Mouse (Mus musculus): ENCODE measurements around the gene Nrg3. TPM values are rescaled to one million over a fixed set of nuclear protein-coding genes. Genes with fewer than 3 reads are reported as not detected.

Nrg3 gene
- total RNA-seq, 2 experiments from 2014 or later, result not detected

- intact Hi-C loops (cut with DNase I; ENCODE audit: low total_unique reads), result no loop called here
- DNase-seq, result no peak
Observed at GRCm38 (mm10) chr14:38701413-38701812, 771.5 kb downstream of the Nrg3 start.

DNA sequence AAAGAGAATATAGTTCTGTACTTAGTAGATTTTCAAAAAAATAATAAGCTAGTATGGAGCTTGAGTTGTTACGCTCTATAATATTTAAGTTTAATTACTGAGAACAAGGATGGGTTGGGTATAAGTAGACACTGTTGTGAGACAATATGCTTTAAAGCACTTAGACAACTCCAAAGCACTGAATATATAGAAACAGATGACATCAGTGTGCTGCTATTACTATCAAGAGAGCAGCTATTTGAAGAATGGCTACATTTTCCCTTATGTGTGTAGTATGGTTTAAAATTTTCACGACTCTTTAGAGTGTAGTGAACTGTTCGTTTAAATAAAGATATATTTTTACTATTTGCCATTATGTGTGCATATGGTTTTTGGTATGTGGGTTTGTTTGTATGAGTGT is 771.9 kb downstream of the Nrg3 start:
- intact Hi-C loops (cut with DNase I; ENCODE audit: low total_unique reads), result no loop called here
- no peak for DNase-seq

- intact Hi-C loops (cut with DNase I; ENCODE audit: low total_unique reads), result no loop called here
Observed at GRCm38 (mm10) chr14:38659973-38660372, 812.9 kb downstream of the Nrg3 start.

GRCm38 (mm10) chr14:38637070-38637469 is 835.8 kb downstream of the Nrg3 start:
- intact Hi-C loops (cut with DNase I; ENCODE audit: low total_unique reads), result loop anchor here (10.0 kb wide), 1 partner anchor 608 kb away; no protein-coding TSS in a partner anchor
- no peak for DNase-seq

More at GRCm38 (mm10) chr14:38659973-38660372, 812.9 kb downstream of the Nrg3 start:
- no peak for DNase-seq

DNA sequence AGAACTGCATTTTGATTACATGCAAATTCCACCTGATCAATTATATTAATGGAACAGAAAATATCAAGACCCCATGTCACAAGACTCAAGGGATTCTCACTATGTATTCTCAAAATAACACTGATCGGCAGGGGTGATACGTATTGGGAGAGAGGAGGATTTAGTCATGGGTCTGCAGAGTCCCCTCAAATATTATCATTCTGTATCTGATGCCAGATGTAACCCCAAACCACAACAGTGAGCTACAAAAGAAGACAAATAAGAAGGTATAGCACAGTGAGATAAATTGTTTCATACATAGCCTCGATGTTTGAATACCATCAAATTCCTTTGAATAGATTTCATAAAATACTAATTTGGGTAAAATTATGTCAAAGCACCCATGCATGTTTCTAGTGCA is 842.8 kb downstream of the Nrg3 start:
- intact Hi-C loops (cut with DNase I; ENCODE audit: low total_unique reads), result loop anchor here (10.0 kb wide), 1 partner anchor 615 kb away; no protein-coding TSS in a partner anchor
- DNase-seq, result no peak

DNA sequence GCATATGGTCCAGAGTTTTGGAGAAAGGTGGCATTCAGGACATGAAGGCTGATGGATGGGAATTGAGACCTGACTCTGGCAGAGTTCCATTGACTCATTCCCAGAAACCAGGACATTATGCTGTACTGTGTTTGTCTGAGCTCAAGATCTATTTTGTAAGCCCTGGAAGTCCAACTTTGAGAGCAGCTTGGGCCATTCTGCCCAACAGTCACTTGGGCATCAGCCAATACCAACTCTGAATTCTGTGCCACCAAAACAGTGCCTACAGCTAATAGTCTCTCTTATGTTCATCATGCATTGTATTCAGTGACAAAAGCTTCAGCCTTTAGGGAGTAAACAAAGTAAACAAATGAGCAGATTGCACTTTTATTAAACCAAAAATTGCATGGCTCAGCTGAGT is 843.2 kb downstream of the Nrg3 start:
- intact Hi-C loops (cut with DNase I; ENCODE audit: low total_unique reads), result loop anchor here (5.0 to 10.0 kb wide), 2 partner anchors 123 to 615 kb away; no protein-coding TSS in a partner anchor

DNA sequence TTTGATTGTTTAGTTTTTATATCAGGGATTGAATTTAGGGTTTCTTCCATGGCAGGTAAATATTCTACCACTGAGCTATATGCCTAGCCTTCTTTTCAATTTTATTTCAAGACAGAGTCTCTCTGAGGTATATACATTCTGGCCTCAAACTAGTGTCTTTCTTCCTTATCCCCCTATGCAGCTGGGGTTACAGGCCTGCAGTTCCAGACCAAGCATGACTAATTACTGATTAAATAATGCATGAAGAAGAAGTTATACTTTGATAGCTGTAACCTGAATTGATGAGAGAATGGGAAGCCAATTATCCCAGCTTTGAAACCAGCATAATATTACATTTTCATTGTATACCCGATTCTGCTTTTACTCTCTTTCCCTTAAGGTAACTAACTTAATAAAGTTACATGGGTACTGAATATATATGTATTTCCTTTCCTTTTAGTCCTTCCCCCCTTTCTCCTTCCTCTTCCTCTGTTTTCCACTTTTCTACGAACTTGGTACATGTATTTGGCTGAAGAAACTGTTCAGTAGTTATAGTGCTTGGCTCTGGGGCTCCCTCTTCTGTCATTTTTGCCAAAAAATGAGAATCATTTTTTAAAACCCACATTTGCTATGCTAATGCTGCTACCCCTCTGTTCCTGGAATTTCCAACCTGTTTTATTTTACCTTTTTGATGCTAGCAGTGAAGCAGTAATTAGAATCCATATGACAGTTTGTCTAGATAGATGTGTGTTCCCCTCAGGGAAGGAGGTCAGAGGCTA is 843.8 kb downstream of the Nrg3 start:
- DNase-seq, result no peak
- intact Hi-C loops (cut with DNase I; ENCODE audit: low total_unique reads), result loop anchor here (5.0 kb wide), 1 partner anchor 123 kb away; no protein-coding TSS in a partner anchor

More for the DNA sequence above, 843.2 kb downstream of the Nrg3 start:
- no peak for DNase-seq

DNA sequence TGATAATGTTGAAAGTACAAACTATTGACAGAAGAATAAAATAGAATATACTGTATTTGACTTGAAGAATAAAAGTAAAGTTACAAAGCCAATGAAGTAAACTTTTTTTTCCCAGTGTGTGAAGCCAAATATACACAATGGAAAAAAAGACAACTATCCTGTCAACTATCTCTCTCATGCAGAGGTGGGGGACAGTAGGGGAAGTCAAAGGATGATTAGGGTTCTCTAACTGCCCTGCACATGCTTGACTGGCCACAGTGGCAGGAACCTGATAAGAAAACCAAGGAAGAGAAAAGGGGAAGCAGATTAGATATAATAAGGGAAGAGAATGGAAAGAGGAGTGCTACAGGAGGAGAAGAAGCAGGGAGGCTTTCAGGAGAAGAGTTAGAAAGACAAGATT is 855.9 kb downstream of the Nrg3 start:
- no peak for DNase-seq
- intact Hi-C loops (cut with DNase I; ENCODE audit: low total_unique reads), result no loop called here

DNA sequence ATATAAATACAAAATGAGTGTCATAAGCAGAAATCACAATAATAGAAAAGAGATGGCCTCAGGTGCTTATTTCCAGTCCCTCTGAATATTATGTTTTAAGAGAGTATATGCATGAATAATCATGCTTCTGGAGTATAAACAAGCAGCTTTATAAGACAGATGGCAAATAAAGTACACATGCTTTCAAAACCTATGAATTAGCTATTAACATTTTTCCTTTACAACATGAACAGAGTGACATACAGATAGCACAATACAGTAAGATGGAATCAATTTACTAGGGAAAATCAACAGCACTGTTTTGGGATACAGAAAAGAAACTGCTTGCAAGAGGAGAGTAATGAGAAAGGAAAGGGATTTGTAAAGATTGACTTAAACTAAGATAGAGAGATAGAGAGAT is 875.2 kb downstream of the Nrg3 start:
- intact Hi-C loops (cut with DNase I; ENCODE audit: low total_unique reads), result no loop called here
- no peak for DNase-seq

- intact Hi-C loops (cut with DNase I; ENCODE audit: low total_unique reads), result no loop called here
- DNase-seq, result no peak
Observed at GRCm38 (mm10) chr14:38594297-38594696, 878.6 kb downstream of the Nrg3 start.

- intact Hi-C loops (cut with DNase I; ENCODE audit: low total_unique reads), result no loop called here
- no peak for DNase-seq
Observed at GRCm38 (mm10) chr14:38576796-38577195, 896.1 kb downstream of the Nrg3 start.

DNA sequence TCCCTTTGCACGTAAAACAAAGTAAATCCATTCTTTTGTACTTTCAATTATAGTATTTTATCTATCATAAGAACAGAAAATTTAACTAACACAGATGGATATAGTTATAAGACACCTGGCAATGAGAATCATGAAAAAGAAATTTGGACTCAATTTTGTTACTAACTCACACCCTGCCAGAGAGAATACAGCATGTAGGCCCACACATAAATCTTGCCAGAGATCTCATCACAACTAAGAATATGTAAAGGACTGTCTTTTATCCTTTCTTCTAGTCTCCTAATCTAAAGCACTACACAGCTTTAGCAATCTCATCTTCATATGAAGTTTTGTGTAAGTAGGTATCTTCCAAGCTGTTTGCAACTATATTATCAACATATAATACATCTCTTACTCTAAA is 904.7 kb downstream of the Nrg3 start:
- intact Hi-C loops (cut with DNase I; ENCODE audit: low total_unique reads), result no loop called here
- DNase-seq, result no peak

GRCm38 (mm10) chr14:38566182-38566581 is 906.7 kb downstream of the Nrg3 start:
- no peak for DNase-seq
- intact Hi-C loops (cut with DNase I; ENCODE audit: low total_unique reads), result no loop called here

GRCm38 (mm10) chr14:38554636-38555035 is 918.3 kb downstream of the Nrg3 start:
- no peak for DNase-seq
- intact Hi-C loops (cut with DNase I; ENCODE audit: low total_unique reads), result no loop called here

DNA sequence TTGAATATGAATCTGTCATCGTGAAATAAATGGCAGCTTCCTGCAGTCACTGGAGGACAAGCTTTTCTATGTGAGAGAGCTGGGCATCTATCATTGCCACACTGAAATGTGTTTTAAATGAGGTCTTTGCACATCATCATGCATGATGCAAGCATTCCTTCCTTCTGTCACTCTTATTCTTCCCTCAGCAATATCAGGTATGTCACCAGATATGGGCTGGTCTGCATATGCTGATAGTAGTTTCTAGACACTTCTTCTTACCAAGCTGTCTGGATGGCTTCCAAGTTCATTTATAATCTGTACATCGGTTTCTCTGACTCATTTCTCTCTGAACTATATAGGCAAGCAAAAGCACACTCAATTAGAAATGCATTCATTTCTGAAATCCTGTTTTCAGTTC is 925.6 kb downstream of the Nrg3 start:
- no peak for DNase-seq
- intact Hi-C loops (cut with DNase I; ENCODE audit: low total_unique reads), result no loop called here

- DNase-seq, result no peak
- intact Hi-C loops (cut with DNase I; ENCODE audit: low total_unique reads), result no loop called here
Observed at GRCm38 (mm10) chr14:38535181-38535580, 937.7 kb downstream of the Nrg3 start.

GRCm38 (mm10) chr14:38533495-38533894 is 939.4 kb downstream of the Nrg3 start:
- no peak for DNase-seq
- intact Hi-C loops (cut with DNase I; ENCODE audit: low total_unique reads), result no loop called here

- no peak for DNase-seq
- intact Hi-C loops (cut with DNase I; ENCODE audit: low total_unique reads), result no loop called here
Observed at GRCm38 (mm10) chr14:38516232-38516631, 956.7 kb downstream of the Nrg3 start.

DNA sequence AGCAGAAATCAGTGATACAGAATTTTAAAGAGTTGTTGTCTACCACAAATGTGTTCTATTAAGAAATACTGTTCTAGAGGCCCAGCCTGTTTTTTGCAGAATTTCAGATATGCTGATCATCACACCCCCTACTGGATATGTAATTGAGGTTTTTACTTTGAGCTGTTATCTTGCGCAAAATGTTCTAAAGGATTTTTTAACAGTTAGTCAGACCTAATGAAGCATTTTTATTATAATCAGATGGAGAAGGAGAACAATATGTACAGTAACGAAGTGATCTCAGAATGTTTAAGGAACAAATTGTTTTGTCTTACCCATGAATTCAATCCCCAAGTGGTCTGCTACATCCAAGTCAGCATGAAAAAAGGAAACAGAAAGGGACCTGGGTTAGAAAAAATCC is 963.9 kb downstream of the Nrg3 start:
- intact Hi-C loops (cut with DNase I; ENCODE audit: low total_unique reads), result no loop called here
- no peak for DNase-seq

GRCm38 (mm10) chr14:38494970-38495369 is 977.9 kb downstream of the Nrg3 start:
- intact Hi-C loops (cut with DNase I; ENCODE audit: low total_unique reads), result no loop called here

DNA sequence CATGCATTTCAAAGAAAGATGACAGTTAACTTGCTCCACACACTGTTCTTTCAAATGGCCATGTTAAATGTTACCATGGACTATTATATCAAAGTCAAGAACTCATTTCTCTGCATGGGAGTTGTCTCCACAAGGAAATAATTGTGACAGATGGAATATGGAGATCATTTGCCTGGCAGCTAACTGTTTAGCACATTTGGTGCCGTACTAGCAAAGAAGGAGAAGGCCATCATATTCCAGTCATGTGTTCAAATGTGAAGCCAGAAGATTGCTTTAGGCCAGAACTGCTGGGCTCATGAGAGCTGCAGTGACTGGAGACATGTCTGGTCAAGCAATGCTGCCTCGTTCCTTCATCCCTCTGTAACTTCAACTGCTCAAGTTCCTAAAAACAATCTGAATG is 1025.8 kb downstream of the Nrg3 start:
- intact Hi-C loops (cut with DNase I; ENCODE audit: low total_unique reads), result no loop called here
- DNase-seq, result no peak

More at GRCm38 (mm10) chr14:38494970-38495369, 977.9 kb downstream of the Nrg3 start:
- DNase-seq, result no peak
